Mouse (Mus musculus): ENCODE data around the gene Tnnt3. TPM values are rescaled to one million over a fixed set of nuclear protein-coding genes. Genes with fewer than 3 reads are reported as not detected.

Gene Tnnt3
- total RNA-seq (2012; rRNA removed), result 1.5 and 3.1 TPM in 2 replicates
- total RNA-seq (2014; rRNA removed), result 3.3 and 4.1 TPM in 2 replicates
- polyA plus RNA-seq (2012; ENCODE audit: insufficient read length, low read depth), result 13.3 and 16.9 TPM in 2 replicates

DNA sequence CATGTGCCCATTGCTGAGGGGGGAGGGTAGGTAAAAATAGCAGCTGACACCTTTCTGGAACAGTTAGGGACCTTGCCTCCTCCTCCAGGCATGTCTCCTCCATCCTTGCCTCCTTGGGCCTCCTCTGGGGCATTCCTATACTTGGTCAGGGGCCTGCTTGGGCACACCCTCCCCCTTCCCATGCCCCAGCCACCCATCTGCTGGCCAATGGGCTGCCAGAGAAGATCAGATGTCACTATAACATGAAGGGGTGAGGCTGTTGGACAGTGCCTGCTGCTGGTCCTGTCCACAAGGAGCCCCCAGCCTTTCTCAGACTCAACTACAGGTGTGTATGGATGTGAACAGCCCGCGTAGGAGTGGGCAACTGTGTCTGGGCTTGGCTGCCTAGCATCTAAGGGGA is at the start of gene Tnnt3:
TSS of gene Tnnt3 (plus strand) at position 262 of the 400 bp plus-strand sequence.
- Histone ChIP-seq H3K79me2 (replicated peaks; ENCODE audit: control insufficient read depth, extremely low read depth, insufficient read depth, poor library complexity, severe bottlenecking) (no peaks in the 10 kb centered on the region), H3K4me2 (ENCODE audit: insufficient read depth, low read depth, poor library complexity, severe bottlenecking) (no peak within 1 kb of the TSS), H3K9me3 (replicated peaks; ENCODE audit: low read length) (no peaks in the 10 kb centered on the region), H3K36me3 (replicated peaks in 1 of 2; ENCODE audit: control insufficient read depth in 1 of 2, insufficient read depth in 1 of 2, low read length in 1 of 2) (peaks cover 25 to 50% of the 10 kb centered on the region in 2 experiments), H3K27me3 (replicated peaks) (no peaks in the 10 kb centered on the region), H3K9ac (ENCODE audit: insufficient read depth, low read depth) (no peak within 1 kb of the TSS), H3K27ac (ENCODE audit: insufficient read depth, low read depth) (no peak within 1 kb of the TSS), H3K4me3 (replicated peaks in 1 of 3; ENCODE audit: low read depth in 2 of 3, low read length in 2 of 3, poor library complexity in 1 of 3) (no peak within 1 kb of the TSS), H3K4me1 (ENCODE audit: control insufficient read depth in 1 of 2, insufficient read depth in 2 of 2) (peaks cover 14 to 80% of the 10 kb centered on the region in 2 experiments)
- in situ Hi-C loops (cut with MboI; ENCODE audit: low pct_ligation_motif_present, low pct_unique_long_range_greater_than_20kb, low sequenced_read_pairs) (loop anchor here (5.0 kb wide), 1 partner anchor 56 kb away; the partner anchor contains the start of gene Tnni2), dilution Hi-C loops (cut with MboI; ENCODE audit: extremely low pct_ligation_motif_present, extremely low pct_unique_long_range_greater_than_20kb, low sequenced_read_pairs) (no loop called here)
- no peak for DNase-seq (ENCODE audit: extremely low read depth)
- no peak for TF ChIP-seq NELFE (IDR thresholded peaks at IDR 0.05; ENCODE audit: low read depth, low read length)
- TF ChIP-seq POLR2AphosphoS2 (IDR thresholded peaks at IDR 0.05; ENCODE audit: low read depth, low read length), result 0 out of 2 replicates have a peak, but pooled peaks have one; percentile 28
- TF ChIP-seq KAT2A (IDR thresholded peaks at IDR 0.05; ENCODE audit: insufficient replicate concordance, low read length), result no peak

DNA sequence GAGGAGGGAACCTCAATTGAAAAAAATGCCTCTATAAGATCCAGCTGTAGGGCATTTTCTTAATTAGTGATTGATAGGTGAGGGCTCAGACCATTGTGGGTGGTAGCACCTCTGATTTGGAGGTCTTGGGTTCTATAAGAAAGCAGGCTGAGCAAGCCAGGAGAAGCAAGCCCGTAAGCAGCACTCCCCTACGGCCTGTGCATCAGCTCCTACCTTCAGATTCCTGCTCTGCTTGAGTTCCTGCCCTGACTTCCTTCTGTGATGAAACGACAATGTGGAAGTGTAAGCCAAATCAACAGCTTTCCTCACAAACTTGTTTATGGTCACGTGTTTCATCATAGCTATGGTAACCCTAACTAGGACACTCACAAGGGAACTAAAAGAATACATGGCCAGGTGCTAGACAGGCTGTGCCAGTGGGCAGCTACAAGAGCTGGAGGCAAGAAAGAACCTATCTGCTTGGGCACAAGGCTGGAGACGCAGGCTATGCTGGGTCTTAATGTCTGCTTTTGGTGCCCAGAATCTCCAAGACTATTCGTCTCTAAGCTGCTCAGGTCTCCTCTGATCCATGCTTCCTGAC is 49.5 kb upstream of the Tnnt3 start:
- dilution Hi-C loops (cut with MboI; ENCODE audit: extremely low pct_ligation_motif_present, extremely low pct_unique_long_range_greater_than_20kb, low sequenced_read_pairs) (no loop called here), in situ Hi-C loops (cut with MboI; ENCODE audit: low pct_ligation_motif_present, low pct_unique_long_range_greater_than_20kb, low sequenced_read_pairs) (no loop called here)
- no peak for DNase-seq (ENCODE audit: extremely low read depth)
- no peaks in the 10 kb centered on the region for H3K9me3 ChIP-seq (replicated peaks; ENCODE audit: low read length)
- peaks cover 5 to 21% of the 10 kb centered on the region in 2 experiments; a peak in 3 of 4 replicates for H3K4me1 ChIP-seq (ENCODE audit: control insufficient read depth in 1 of 2, insufficient read depth in 2 of 2)
- no peak overlapping the region for H3K27ac ChIP-seq (ENCODE audit: insufficient read depth, low read depth)
- no peak overlapping the region for H3K4me2 ChIP-seq (ENCODE audit: insufficient read depth, low read depth, poor library complexity, severe bottlenecking)
- TF ChIP-seq POLR2AphosphoS2 (IDR thresholded peaks at IDR 0.05; ENCODE audit: low read depth, low read length) (no peak), ZKSCAN1 (IDR thresholded peaks at IDR 0.05; ENCODE audit: borderline replicate concordance, low read depth, low read length) (no peak), SMC3 (IDR thresholded peaks at IDR 0.05; ENCODE audit: low read depth, low read length) (no peak), BHLHE40 (IDR thresholded peaks at IDR 0.05; ENCODE audit: low read depth, low read length) (no peak), USF2 (conservative IDR thresholded peaks at IDR 0.05; ENCODE audit: low read depth, low read length) (no peak), CTCF (conservative IDR thresholded peaks at IDR 0.05 in 1 of 2, IDR thresholded peaks at IDR 0.05 in 1 of 2; ENCODE audit: low read depth in 2 of 2, low read length in 2 of 2) (no peak), PAX5 (IDR thresholded peaks at IDR 0.05; ENCODE audit: low read length) (no peak), JUND (conservative IDR thresholded peaks at IDR 0.05; ENCODE audit: low read depth, low read length) (no peak), NRF1 (IDR thresholded peaks at IDR 0.05; ENCODE audit: low read depth, low read length) (no peak), ZMIZ1 (IDR thresholded peaks at IDR 0.05; ENCODE audit: low read depth, low read length) (no peak), E2F4 (IDR thresholded peaks at IDR 0.05; ENCODE audit: insufficient replicate concordance, low read depth, low read length) (no peak), ZNF384 (IDR thresholded peaks at IDR 0.05; ENCODE audit: low read depth, low read length) (no peak), MAX (IDR thresholded peaks at IDR 0.05; ENCODE audit: low read length) (no peak), MYC (IDR thresholded peaks at IDR 0.05; ENCODE audit: low read depth, low read length) (no peak), USF1 (IDR thresholded peaks at IDR 0.05; ENCODE audit: low read depth, low read length) (no peak), TBP (conservative IDR thresholded peaks at IDR 0.05; ENCODE audit: low read depth, low read length) (no peak), RAD21 (IDR thresholded peaks at IDR 0.05; ENCODE audit: low read depth, low read length) (no peak), ZC3H11A (IDR thresholded peaks at IDR 0.05; ENCODE audit: low read depth, low read length) (no peak), NELFE (IDR thresholded peaks at IDR 0.05; ENCODE audit: low read depth, low read length) (no peak)
- H3K27me3 ChIP-seq (replicated peaks), result no peaks in the 10 kb centered on the region
- H3K9ac ChIP-seq (ENCODE audit: insufficient read depth, low read depth), result no peak overlapping the region
- peaks cover 0 to 12% of the 10 kb centered on the region in 2 experiments for H3K36me3 ChIP-seq (replicated peaks in 1 of 2; ENCODE audit: control insufficient read depth in 1 of 2, insufficient read depth in 1 of 2, low read length in 1 of 2)
- H3K79me2 ChIP-seq (replicated peaks; ENCODE audit: control insufficient read depth, extremely low read depth, insufficient read depth, poor library complexity, severe bottlenecking), result no peaks in the 10 kb centered on the region
- H3K4me3 ChIP-seq (replicated peaks in 1 of 3; ENCODE audit: low read depth in 2 of 3, low read length in 2 of 3, poor library complexity in 1 of 3), result no peak overlapping the region

Measured in CH12.LX (cell line).